Comparison of ENCODE assay signal across 14 mouse cellular contexts in the genomic region with DNA sequence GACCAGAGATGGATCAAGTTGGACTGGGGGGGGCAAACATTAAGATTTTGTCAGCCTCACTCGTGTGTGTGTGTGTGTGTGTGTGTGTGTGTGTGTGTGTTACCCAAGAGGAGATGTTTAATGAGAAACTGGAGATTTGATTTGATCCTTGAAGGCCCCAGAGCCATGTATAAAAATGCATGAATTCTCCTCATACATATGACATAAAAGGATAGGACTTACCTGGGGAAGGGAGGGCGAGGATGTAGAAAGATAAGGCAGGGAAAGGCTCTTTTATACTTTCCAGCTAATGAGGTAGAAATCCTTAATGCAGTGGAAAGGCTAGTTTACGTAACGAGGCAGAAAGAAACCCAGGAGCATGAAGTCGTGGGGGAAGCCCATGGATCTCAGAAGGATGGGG.
"Had no signal": no experiment of that assay in that cellular context is flagged by ENCODE, and none has a peak within 500 bp of the region (broad histone marks: within the 10 kb centered on the region; RNA-seq: fewer than 3 reads in every experiment).

No protein-coding gene starts in this region.

- ATAC-seq: liver, embryonic 12.5 days had no signal

- H3K27me3 ChIP-seq: limb, embryonic 15.5 days; liver, embryonic 12.5 days; stomach, embryonic 15.5 days had no signal

- H3K4me3 ChIP-seq: left cerebral cortex, adult 2 months; limb, embryonic 15.5 days; liver, embryonic 12.5 days; stomach, embryonic 15.5 days had no signal

- H3K9ac ChIP-seq: limb, embryonic 15.5 days; liver, embryonic 12.5 days; lung, embryonic 14.5 days; stomach, embryonic 15.5 days had no signal

- H3K27ac ChIP-seq: kidney, postnatal 0 days; left cerebral cortex, adult 2 months; limb, embryonic 15.5 days; liver, embryonic 12.5 days; stomach, embryonic 15.5 days had no signal

- H3K4me1 ChIP-seq: limb, embryonic 15.5 days; liver, embryonic 12.5 days had no signal

- H3K4me2 ChIP-seq: limb, embryonic 15.5 days; liver, embryonic 12.5 days; lung, embryonic 14.5 days; stomach, embryonic 15.5 days had no signal

- H3K9me3 ChIP-seq: limb, embryonic 15.5 days; liver, embryonic 12.5 days; stomach, embryonic 15.5 days had no signal

- DNase-seq: kidney, adult 11 months; kidney, adult 9 months; kidney, postnatal 4 days; lung, embryonic 14.5 days; lung, postnatal 10 days; lung, postnatal 4 days; right cerebral cortex, postnatal 14 days; thymus, adult 2 months; thymus, postnatal 25 days had no signal

- H3K36me3 ChIP-seq: limb, embryonic 15.5 days; liver, embryonic 12.5 days; stomach, embryonic 15.5 days had no signal
